Mouse (Mus musculus) CD4-positive helper T cell, adult 2 months (primary cell): ENCODE data around the gene Psat1.

Experiments
- DNase-seq: peaks from one replicate; pipeline ENCODE4 v3.0.0-alpha.2; 2012; ENCODE audit warnings: low read depth, missing footprints, low spot score

Psat1 gene

DNA sequence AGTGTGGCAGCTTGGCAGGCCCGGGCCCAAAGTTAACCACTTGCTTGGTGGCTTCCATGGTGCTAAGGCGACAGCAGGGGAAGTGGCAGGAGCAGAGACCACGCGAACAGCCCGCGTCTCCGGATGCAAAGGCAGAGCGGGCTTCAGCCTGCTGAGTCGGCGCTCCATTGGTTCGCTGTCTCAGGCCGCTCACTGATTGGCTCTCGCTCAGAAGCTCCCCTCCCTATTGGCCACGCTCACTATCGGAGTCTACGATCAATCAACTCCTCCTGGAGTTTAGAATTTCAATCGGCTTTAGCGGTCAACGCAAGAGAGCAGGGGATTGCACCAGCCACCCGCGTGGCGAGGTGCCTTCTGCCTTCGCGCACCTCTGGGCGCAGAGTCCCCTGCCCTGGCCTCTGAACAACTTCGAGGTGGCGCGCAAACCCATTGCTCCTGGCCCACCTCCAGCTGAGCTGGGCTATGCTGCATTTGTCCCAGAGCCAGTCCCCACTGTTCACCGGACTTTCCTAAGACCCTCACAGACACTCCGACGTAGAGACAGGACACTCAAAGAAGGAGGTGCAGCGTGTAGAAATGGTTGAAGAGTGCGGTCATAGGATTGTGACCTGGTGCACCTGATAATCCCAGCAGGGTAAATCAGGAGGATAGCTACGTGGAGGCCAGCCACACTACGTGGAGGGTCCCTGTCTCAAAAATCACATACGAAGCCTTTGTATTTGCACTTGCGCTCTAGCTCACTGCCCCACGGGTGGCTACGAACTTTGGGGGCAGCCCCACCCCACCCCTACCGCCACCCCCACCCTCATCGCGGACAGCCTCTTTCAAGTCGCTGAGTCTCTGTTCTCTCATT is 22.0 kb downstream of the Psat1 start:
- peak; percentile 90 for DNase-seq

DNA sequence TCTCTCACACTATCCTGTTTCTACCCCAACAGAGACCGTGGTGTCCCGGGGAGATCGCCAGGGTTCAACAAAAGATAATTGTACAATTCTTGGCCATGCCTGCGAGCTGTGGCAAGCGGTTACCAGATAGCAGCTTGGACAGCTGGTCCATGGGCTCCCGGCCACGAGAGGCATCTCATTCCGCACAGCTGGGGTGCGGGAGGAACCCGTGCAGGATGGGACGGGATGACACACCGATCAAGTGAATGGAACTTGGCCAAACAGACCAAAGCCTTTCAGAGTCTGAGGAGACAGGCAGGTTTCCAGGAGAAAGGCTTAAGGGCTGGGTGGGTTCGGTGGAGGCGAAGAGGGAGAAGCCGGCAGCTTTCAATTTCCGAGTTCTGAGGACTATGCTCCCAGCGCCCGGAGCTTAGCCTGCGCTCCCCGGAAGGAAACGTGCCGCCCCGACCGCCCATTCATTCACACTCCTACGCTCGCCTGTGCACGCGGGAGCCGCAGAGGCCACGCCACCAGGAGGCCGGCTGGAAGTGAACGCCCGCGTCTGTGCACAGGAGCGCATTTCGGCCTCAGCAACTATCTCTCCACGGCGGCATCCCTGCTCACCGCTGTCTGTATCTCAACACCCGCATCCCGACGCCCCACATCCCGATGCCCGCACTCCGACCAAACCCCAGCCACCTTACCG is 22.8 kb downstream of the Psat1 start:
- DNase-seq: peak; percentile 76

- peak; percentile 54 for DNase-seq
Measured at GRCm38 (mm10) chr19:15923426-15923825, 23.7 kb downstream of the Psat1 start.

- DNase-seq: no peak
Measured at GRCm38 (mm10) chr19:15919336-15919735, 27.8 kb downstream of the Psat1 start.

DNA sequence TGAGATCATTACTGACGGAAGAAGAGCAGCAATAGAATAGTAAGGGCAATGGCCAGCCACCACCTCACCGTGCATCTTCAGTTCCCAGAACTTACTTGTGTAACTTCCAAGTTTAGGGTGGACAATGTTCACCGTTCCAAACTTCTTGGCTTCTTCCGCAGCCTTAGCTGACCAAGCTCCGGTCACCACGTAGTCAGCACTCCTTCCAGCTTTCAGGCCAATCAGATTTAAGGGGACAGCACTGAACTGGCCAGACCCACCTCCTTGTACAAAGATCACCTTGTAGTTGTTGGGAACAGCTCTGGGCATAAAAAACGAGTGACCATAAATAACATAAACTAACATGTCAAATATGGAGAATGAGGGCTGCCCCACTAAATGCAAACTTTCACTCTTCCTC is 29.0 kb downstream of the Psat1 start:
- DNase-seq: no peak

DNA sequence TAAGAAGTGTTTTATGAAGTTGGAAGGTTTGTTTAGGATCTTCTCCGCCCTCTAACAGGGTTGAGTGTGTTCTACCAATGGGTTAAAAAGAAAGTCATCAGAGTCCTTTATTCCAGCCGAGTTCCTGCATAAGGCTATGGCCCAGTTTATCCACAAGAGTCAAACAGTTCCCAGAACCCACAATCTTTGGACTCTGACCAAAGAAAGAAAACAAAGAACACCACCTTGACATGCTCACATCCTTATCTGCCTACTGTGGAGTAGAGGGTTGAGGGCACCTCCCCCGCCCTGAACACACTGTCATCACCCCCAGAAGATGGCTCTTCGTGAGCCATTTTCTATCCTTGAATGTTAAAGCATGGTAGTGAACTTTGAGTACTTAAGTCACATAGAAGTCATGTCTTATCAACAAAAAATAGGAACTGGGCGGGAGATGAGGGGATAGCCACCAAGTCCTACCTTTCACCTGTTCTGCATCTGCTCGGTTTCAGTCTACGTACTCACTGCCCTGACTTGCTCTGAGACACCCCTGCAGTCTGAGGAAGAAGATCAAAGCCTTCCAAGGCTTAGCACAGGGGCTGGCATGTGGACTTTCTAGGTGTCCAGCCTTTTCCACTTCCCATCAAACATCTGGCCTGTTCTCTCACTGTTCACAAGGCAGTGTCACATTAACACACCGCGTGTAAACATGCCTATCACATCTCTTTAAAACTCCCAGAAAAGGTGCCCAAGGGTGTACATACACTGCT is 33.7 kb downstream of the Psat1 start:
- DNase-seq: no peak

- DNase-seq: no peak
Measured at GRCm38 (mm10) chr19:15911441-15911840, 35.7 kb downstream of the Psat1 start.

DNA sequence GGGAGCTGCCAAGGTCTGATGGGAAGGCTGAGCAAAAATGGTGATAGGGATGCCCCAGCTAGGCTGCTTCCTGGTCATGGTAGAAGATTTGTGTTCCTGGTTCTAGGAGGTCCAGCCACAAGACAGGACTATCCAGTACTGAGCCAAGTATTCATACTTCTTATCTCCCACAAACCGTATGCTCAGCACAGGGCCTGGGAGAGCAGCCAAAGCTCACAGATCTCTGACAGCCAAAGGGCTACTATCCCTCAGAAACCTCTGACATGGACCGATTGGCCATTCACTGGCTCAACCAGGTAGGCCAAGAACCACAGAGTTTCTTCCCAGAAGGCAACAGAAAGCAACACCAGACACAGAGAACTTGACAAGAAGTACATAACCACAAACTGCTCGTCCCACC is 36.1 kb downstream of the Psat1 start:
- no peak for DNase-seq

DNA sequence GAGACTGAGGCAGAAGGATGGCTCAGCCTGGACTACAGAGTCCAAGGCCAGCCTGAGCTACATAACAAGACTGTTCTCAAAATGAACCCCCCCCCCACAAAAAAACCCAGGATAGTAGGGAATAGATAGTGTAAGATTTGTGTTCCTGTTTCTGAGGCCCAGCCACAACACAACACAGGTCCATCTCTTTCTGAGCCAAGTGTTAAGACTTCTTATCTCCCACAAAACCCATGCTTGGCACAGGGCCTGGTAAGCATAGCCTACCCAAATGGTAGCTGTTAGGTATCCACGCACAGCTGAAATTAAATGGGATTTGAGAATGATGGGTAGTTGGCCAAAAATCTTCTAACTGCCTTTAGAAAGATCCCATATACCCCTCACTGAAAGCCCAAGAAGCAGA is 36.6 kb downstream of the Psat1 start:
- DNase-seq: no peak

GRCm38 (mm10) chr19:15908016-15908415 is 39.1 kb downstream of the Psat1 start:
- DNase-seq: no peak

GRCm38 (mm10) chr19:15904734-15905133 is 42.4 kb downstream of the Psat1 start:
- no peak for DNase-seq

GRCm38 (mm10) chr19:15903508-15904480 is 43.3 kb downstream of the Psat1 start:
- DNase-seq: no peak

DNA sequence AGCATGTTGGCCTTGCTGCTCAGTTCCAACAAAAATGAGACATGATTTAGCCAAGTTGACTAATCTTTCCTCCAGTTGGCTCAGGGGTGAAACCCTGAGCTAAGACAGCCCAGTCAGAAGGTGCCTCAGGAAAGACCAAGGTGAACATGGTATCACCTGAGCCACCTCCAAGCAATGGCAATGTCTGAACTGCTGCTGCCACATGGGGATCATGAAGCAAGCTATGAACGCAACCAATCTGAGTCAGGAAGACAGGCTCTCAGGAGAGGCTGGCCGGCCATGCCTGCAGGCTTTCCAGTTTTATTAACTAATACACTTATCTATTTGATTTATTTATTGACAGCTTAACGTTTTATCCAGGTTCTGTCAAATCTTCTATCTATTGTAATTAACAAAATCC is 51.5 kb downstream of the Psat1 start:
- no peak for DNase-seq

DNA sequence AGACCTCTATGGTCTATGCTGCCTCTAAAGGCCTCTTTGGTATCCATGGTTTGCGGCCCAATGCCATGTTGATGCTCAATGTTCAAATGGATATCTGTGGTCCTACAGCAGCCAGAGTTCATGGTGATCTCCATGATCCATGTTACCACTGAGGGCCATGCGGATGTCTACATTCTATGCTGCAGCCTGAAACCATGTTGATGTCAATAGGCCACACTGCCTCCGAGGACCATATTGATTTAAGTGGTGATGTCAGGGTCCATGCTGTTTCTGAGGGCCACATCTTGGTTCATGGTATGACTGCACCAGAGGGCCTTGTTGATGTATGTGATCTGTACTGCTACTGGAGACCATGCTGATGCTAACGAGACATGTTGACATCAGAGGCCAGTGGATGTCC is 55.0 kb downstream of the Psat1 start:
- DNase-seq: no peak

DNA sequence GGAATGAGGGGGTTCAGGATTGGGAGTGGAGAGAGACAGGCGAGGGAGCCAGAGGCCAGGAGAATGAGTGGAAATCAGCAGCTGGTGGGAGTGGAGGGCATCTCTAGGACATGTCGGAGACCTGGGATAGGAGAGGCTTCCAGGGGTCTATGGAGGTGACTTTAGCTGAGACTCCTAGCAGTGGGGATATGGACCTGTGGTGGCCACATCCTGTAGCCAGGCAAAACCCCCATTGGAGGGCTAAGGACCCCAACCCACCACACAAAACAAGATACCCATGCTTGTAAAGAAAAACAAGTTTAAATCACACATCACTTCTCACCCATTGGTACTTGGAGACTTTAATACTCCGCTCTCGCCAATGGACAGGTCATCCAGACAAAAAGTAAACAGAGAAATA is 58.7 kb downstream of the Psat1 start:
- DNase-seq: no peak

DNA sequence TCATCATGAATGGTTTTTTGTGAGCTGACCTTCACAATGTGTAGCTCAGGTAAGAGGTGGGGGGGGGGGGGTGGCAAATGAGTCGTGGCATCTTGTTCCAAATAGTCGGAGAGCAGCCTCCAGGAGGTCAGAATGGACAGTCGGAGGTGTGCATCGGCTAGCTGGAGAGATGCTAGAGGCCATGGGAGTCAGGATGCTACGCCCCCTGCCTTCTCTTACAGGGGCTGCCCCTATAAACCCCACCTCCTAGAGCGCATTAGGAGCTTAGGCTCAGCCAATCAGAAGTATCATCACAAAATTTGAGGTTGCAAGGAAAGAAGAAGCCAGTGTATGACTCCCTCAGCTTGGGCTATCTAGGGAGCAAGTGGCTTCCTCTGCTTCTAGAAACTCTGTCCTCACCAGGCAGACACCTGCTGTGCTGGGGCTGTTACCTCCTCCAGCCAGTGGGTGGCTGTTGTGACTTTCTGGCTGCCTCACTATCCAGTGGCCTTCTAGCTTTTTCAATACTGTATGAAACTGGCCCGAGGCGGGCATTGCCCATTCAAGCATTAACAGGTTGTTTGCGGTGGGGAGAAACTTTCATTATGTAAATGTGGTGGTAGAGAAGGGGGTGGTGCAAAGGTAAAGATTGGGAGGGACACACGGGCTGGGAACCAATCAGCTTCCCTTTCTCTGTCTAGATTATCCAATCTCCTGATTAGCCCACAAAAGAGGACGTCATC is 64.3 kb downstream of the Psat1 start:
- DNase-seq: peak; percentile 57

DNA sequence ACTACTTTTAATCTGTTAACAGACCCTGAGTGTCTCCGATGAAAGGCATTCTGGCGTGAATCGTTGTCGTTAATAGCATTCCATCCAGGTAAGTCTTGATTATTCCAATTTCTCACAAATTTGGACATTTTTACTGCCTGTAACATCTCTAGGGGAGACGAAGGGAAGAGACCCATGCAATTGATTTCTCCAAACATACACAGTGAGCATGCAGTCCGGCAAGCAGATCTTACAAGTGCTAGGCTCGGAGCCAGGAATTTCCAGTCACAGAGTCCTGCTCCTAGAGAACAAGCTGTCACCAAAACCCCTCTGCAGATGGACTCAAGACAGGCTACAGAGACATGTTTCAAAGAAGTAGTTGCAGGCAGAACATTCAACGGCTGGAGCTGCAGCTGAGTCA is 66.4 kb downstream of the Psat1 start:
- DNase-seq: no peak

GRCm38 (mm10) chr19:15879271-15879670 is 67.9 kb downstream of the Psat1 start:
- DNase-seq: no peak

- no peak for DNase-seq
Measured at GRCm38 (mm10) chr19:15868865-15869698, 78.1 kb downstream of the Psat1 start.

DNA sequence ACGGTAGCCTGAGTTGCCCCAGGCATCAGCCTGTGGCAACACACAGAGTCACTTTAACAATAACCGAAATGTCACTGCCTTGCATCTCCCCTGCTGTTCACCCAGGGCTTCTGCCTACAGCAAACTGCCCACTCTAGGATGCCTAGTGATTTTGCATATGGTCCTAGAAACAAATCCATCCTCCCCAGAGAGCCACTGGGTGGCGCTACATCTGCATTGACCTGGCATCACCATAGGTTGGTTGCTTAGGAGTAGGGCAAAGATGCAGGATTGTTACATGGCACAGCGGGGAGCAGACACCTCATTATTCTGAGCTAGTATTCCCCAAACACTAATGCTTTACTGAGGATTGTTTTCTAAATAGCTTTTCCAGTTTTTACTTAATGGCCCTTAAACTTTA is 80.3 kb downstream of the Psat1 start:
- peak; percentile 41 for DNase-seq
